Mouse (Mus musculus) CH12.LX (cell line): ENCODE results near the gene Atf1. TPM values are rescaled to one million over a fixed set of nuclear protein-coding genes. Genes with fewer than 3 reads are reported as not detected.

Experiments
- DNase-seq: peaks from one replicate; pipeline ENCODE4 v3.0.0-alpha.2; 2013; ENCODE audit errors: extremely low read depth
- H3K27ac ChIP-seq: 2 replicates; pipeline ENCODE4 v1.5.1; 2012; ENCODE audit warnings: low read depth, mild to moderate bottlenecking, control low read depth, moderate library complexity; ENCODE audit not compliant: insufficient read depth
- H3K27me3 ChIP-seq: replicated peaks from 2 replicates; pipeline ENCODE3; 2012; ENCODE audit warnings: inconsistent platforms
- H3K36me3 ChIP-seq, 2 experiments: replicated peaks in 1 of 2; 2 replicates each; pipeline versions ENCODE3 to v1.6.1; 2012; ENCODE audit warnings: inconsistent platforms in 1 of 2, low read length in 1 of 2, mild to moderate bottlenecking in 1 of 2, mixed read lengths in 1 of 2, moderate library complexity in 1 of 2; ENCODE audit not compliant: control insufficient read depth in 1 of 2, insufficient read depth in 1 of 2
- H3K4me1 ChIP-seq, 2 experiments: 2 replicates each; pipeline ENCODE4 v1.6.1; 2012; ENCODE audit warnings: inconsistent platforms in 1 of 2, moderate library complexity in 1 of 2; ENCODE audit not compliant: insufficient read depth in 2 of 2, control insufficient read depth in 1 of 2
- H3K4me2 ChIP-seq: 2 replicates; pipeline ENCODE4 v1.6.1; 2012; ENCODE audit warnings: low read depth, mild to moderate bottlenecking, control low read depth; ENCODE audit not compliant: poor library complexity, insufficient read depth, severe bottlenecking
- H3K4me3 ChIP-seq, 3 experiments: fragments of 150-350 bp in 1 of 3; sonication (generic) in 1 of 3; replicated peaks in 1 of 3; 2 replicates each; pipeline versions ENCODE3 to v1.5.1; 2011 to 2012; ENCODE audit warnings: low read depth in 2 of 3, low read length in 2 of 3, mild to moderate bottlenecking in 2 of 3, moderate library complexity in 2 of 3, control low read depth in 1 of 3, improper control_type of control experiment in 1 of 3, inconsistent platforms in 1 of 3, mixed read lengths in 1 of 3; ENCODE audit not compliant: poor library complexity in 1 of 3
- H3K79me2 ChIP-seq: replicated peaks from 2 replicates; pipeline ENCODE4 v1.6.1; 2012; ENCODE audit warnings: mild to moderate bottlenecking, moderate library complexity; ENCODE audit not compliant: control insufficient read depth, poor library complexity, insufficient read depth, severe bottlenecking; ENCODE audit errors: extremely low read depth
- H3K9ac ChIP-seq: 2 replicates; pipeline ENCODE4 v1.6.1; 2012; ENCODE audit warnings: low read depth, mild to moderate bottlenecking, control low read depth, moderate library complexity; ENCODE audit not compliant: insufficient read depth
- H3K9me3 ChIP-seq: replicated peaks from 2 replicates; pipeline ENCODE3; 2012; ENCODE audit warnings: low read length, inconsistent platforms, mixed read lengths
- CHD2 ChIP-seq: IDR thresholded peaks from 2 replicates; pipeline ENCODE4 v1.6.1; 2011; ENCODE audit warnings: low read length, improper control_type of control experiment
- ETS1 ChIP-seq: conservative IDR thresholded peaks from 2 replicates; pipeline ENCODE4 v1.6.1; 2012; ENCODE audit warnings: low read depth, mild to moderate bottlenecking, inconsistent platforms, low read length, improper control_type of control experiment, moderate library complexity
- GABPA ChIP-seq: IDR thresholded peaks from 2 replicates; pipeline ENCODE4 v1.6.1; 2012; ENCODE audit warnings: low read depth, low read length, improper control_type of control experiment, inconsistent platforms; ENCODE audit not compliant: insufficient replicate concordance
- IRF4 ChIP-seq: IDR thresholded peaks from 2 replicates; pipeline ENCODE4 v1.6.1; 2014; ENCODE audit warnings: low read depth, mild to moderate bottlenecking, inconsistent platforms, low read length, improper control_type of control experiment
- JUND ChIP-seq: conservative IDR thresholded peaks from 2 replicates; pipeline ENCODE4 v1.6.1; 2011; ENCODE audit warnings: low read depth, low read length, improper control_type of control experiment
- MAFK ChIP-seq: IDR thresholded peaks from 2 replicates; pipeline ENCODE4 v1.6.1; 2011; ENCODE audit warnings: low read length, improper control_type of control experiment; ENCODE audit not compliant: insufficient replicate concordance
- MAX ChIP-seq: IDR thresholded peaks from 2 replicates; pipeline ENCODE4 v1.6.1; 2011; ENCODE audit warnings: low read length, improper control_type of control experiment
- POLR2A ChIP-seq: IDR thresholded peaks from 2 replicates; pipeline ENCODE4 v1.6.1; 2011; ENCODE audit warnings: low read depth, mild to moderate bottlenecking, improper control_type of control experiment, low read length
- RAD21 ChIP-seq: IDR thresholded peaks from 2 replicates; pipeline ENCODE4 v1.6.1; 2011; ENCODE audit warnings: low read depth, mild to moderate bottlenecking, low read length, improper control_type of control experiment, moderate library complexity
- SIN3A ChIP-seq: IDR thresholded peaks from 2 replicates; pipeline ENCODE4 v1.6.1; 2012; ENCODE audit warnings: low read length, improper control_type of control experiment, inconsistent platforms
- TCF12 ChIP-seq: IDR thresholded peaks from 2 replicates; pipeline ENCODE4 v1.6.1; 2014; ENCODE audit warnings: low read depth, mild to moderate bottlenecking, inconsistent platforms, low read length, improper control_type of control experiment
- UBTF ChIP-seq: IDR thresholded peaks from 2 replicates; pipeline ENCODE4 v1.6.1; 2012; ENCODE audit warnings: low read depth, mild to moderate bottlenecking, inconsistent platforms, low read length, improper control_type of control experiment, moderate library complexity
- ZNF384 ChIP-seq: IDR thresholded peaks from 2 replicates; pipeline ENCODE4 v1.6.1; 2012; ENCODE audit warnings: low read depth, low read length, improper control_type of control experiment, inconsistent platforms
- dilution Hi-C: fragments of 300-500 bp; cut with MboI; formaldehyde crosslinking; loops from 2 replicates; pipeline ENCODE4 v1.14.3; 2020; ENCODE audit warnings: low sequenced_read_pairs; ENCODE audit not compliant: extremely low pct_unique_long_range_greater_than_20kb, extremely low pct_ligation_motif_present
- in situ Hi-C: fragments of 300-500 bp; cut with MboI; formaldehyde crosslinking; loops from 3 replicates; pipeline ENCODE4 v1.14.3; 2019; ENCODE audit warnings: low sequenced_read_pairs, low pct_ligation_motif_present, low pct_unique_long_range_greater_than_20kb, mixed read lengths
- polyA plus RNA-seq: library from polyadenylated mRNA; unstranded; fragments of >175 nt; gene quantifications from 2 replicates; pipeline ENCODE4 v1.2.1, GENCODE M21; 2012; ENCODE audit warnings: low read depth; ENCODE audit not compliant: insufficient read length
- total RNA-seq, 2 experiments: library from RNA; depleted of rRNA; stranded (reverse); fragments of 300-350 nt in 1 of 2; fragments of >200 nt in 1 of 2; gene quantifications; 2 replicates each; pipeline ENCODE4 v1.2.3; 2012 to 2014

The Atf1 gene
- total and polyA plus RNA-seq, 3 experiments = 28.2 to 133 (median 51.1) TPM

DNA sequence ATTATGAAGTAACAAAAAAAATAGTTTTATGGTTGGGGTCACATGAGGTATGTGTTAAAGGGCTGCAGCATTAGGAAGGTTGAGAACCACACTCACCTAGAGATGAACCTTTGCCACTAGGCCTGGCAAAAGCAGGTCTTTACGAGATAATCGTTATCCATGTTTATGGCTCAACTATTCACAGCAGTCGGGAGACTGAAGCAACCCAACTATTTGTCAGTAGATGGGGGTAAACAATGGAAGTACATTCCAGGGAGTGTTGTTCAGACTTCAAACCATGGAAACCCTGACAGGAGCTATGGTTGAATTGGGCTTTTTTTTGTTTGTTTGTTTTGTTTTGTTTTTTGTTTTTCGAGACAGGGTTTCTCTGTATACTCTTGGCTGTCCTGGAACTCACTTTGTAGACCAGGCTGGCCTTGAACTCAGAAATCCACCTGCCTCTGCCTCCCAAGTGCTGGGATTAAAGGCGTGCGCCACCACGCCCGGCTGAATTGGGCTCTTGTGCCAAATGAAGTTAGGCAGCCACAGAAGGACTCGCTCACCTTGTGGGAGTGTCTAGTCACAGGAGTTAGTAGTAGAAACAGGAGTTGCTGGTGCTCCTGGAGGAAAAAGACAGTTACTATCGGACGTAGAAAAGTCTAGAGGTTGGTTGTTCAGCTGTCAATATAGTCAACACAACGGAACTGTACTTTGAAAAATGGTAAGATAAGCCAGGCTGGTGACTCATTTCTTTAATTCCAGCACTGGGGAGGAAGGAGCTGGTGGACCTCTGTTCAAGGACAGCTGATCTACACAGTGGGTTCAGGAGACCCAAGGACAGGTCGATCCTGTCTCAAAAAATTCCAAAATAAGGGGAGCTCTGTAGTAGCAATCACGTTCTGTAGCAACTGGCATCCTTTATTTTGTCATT is 4.3 kb downstream of the Atf1 start:
- H3K27me3 ChIP-seq = no peaks in the 10 kb centered on the region
- no peak overlapping the region for H3K4me3 ChIP-seq
- in situ Hi-C loops = no loop called here
- H3K4me1 ChIP-seq = peaks cover 3 to 36% of the 10 kb centered on the region in 2 experiments
- H3K36me3 ChIP-seq = peaks cover 26 to 50% of the 10 kb centered on the region in 2 experiments
- dilution Hi-C loops = no loop called here
- no peak overlapping the region for H3K9ac ChIP-seq
- H3K9me3 ChIP-seq = no peaks in the 10 kb centered on the region
- no peak overlapping the region for H3K4me2 ChIP-seq
- peaks cover 61% of the 10 kb centered on the region for H3K79me2 ChIP-seq
- no peak overlapping the region for H3K27ac ChIP-seq
- DNase-seq = no peak
- TF ChIP-seq ZNF384 (no peak), RAD21 (no peak), CHD2 (no peak), JUND (no peak), MAX (no peak), SIN3A (no peak), UBTF (no peak)

DNA sequence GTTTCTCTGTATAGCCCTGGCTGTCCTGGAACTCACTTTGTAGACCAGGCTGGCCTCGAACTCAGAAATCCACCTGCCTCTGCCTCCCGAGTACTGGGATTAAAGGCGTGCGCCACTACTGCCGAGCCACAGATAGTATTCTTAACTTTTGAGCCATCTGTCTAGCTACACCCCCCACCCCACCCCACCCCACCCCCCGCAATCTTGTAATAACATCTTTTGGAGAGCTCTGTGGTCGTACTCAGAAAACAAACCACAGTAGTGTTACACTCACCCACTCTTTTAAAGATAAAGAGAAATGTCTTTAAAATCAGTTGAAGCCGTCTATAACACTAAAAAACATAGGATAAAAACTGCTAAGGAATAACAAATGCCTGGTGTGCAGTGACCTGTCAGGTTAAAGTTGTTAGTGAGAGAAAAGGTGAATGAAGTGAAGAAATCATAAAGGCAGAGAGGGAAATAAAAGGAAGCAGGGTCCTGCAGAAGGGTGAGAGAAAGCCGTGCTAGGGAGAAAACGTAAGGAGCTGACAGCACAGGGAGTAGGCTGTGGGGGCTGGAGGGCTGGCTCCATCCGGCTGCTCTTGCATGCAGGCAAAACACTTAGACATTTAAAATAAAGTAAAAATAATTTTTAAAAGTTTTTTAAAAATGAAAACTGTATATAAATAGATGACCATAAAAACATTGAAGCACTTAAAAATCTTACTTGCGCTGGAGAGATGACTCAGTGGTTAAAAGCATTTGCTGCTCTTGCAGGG is 7.8 kb downstream of the Atf1 start:
- peaks cover 44% of the 10 kb centered on the region for H3K79me2 ChIP-seq
- no peak overlapping the region for H3K9ac ChIP-seq
- H3K4me3 ChIP-seq = no peak overlapping the region
- H3K36me3 ChIP-seq = peaks cover 50 to 81% of the 10 kb centered on the region in 2 experiments
- in situ Hi-C loops (no loop called here), dilution Hi-C loops (no loop called here)
- TF ChIP-seq MAFK (no peak), TCF12 (no peak), POLR2A (no peak), GABPA (no peak), ETS1 (no peak), IRF4 (no peak)
- H3K4me1 ChIP-seq = peaks cover 0 to 33% of the 10 kb centered on the region in 2 experiments; a peak in 2 of 4 replicates
- no peak overlapping the region for H3K4me2 ChIP-seq
- no peak for DNase-seq
- no peaks in the 10 kb centered on the region for H3K9me3 ChIP-seq
- H3K27ac ChIP-seq = no peak overlapping the region
- H3K27me3 ChIP-seq = no peaks in the 10 kb centered on the region
